Mouse (Mus musculus) left cerebral cortex, adult 2 months (tissue): ENCODE data around the gene Adat2. TPM values are rescaled to one million over a fixed set of nuclear protein-coding genes. Genes with fewer than 3 reads are reported as not detected.

Experiments
- DNase-seq, 2 experiments: peaks; one replicate each; pipeline ENCODE4 v3.0.0; 2021 to 2022; ENCODE audit warnings: low spot score in 2 of 2, mixed read lengths in 1 of 2; ENCODE audit errors: extremely low spot score in 1 of 2
- H3K27ac ChIP-seq: fragments of 200-600 bp; 2 replicates; pipeline ENCODE4 v1.8.1; 2022
- H3K4me3 ChIP-seq: fragments of 200-600 bp; 2 replicates; pipeline ENCODE4 v1.8.1; 2022
- CTCF ChIP-seq: fragments of 200-600 bp; IDR thresholded peaks from 2 replicates; pipeline ENCODE4 v1.8.1; 2022; ENCODE audit warnings: antibody characterized with exemption, mild to moderate bottlenecking, moderate library complexity
- intact Hi-C: fragments of 180-260 bp; cut with DNase I; formaldehyde crosslinking; loops from one replicate; pipeline ENCODE4 v1.15.1; 2025
- total RNA-seq, 2 experiments: library from RNA; stranded (reverse); gene quantifications; 2 replicates each; pipeline ENCODE4 v1.2.3; 2021

Adat2 gene
- total RNA-seq, 2 experiments from 2014 or later, result 7.9 to 8.4 TPM

- intact Hi-C loops, result no loop called here
- TF ChIP-seq CTCF, result no peak
- DNase-seq, result no peak
- Histone ChIP-seq H3K4me3 (no peak overlapping the region), H3K27ac (peak overlapping the region; percentile 8)
Observed at GRCm38 (mm10) chr10:13596866-13597265, 44.2 kb downstream of the Adat2 start.

DNA sequence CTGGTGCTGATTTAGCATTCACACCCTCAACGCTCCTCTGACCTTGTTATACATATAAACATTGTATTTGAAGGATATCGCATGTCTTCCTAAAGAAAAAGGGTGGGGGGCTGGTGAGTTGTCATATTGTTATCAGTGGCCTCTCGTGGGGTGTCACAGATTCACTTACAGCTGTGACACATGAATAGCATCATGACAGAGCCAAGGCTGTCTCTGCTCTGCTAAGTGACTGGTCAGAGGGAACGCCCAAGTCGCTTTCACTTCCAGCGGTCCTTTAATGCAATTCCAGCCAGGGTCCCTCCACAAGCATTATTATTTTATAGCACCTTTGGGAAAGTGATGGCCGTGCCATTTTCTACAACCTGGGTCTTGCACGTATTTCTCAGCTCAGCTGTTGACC, 44.8 kb downstream of the Adat2 start:
- H3K27ac ChIP-seq, result no peak overlapping the region
- intact Hi-C loops, result no loop called here
- TF ChIP-seq CTCF, result no peak

DNA sequence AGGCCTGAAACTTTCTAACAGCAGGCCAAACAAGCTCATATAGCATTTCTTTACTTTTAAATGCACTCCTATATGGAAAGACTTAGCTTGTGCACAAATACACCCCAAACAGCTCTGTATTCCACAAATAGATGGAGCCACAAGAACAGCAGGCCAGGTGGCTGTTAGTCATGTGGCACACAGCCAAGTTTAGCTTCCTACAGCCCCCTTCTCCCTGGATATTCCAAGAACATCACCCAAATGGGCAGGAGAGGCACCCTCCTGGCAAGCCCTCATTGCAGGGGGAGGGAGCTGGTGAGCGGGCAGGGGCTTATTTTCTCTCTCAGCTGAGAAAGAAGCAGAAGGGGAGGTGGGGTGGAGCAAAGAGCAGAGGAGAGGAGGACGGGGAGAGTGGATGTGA, 48.2 kb downstream of the Adat2 start:
- peak; percentile 24 to 59 for DNase-seq
- TF ChIP-seq CTCF, result no peak
- H3K27ac ChIP-seq, result no peak overlapping the region
- intact Hi-C loops, result no loop called here
- no peak overlapping the region for H3K4me3 ChIP-seq

More for the DNA sequence above, 44.8 kb downstream of the Adat2 start:
- H3K4me3 ChIP-seq, result no peak overlapping the region
- no peak for DNase-seq

Other genes with a start within 250 kb of the Adat2 start
- gene Phactr2, start 78.5 kb upstream of the Adat2 start, total RNA-seq, result 10 to 100 TPM; 28.8 to 31.5 TPM
- 10 to 100 TPM; 39.1 to 39.6 TPM for gene Fuca2, start 53.4 kb upstream of the Adat2 start, total RNA-seq
- 10 to 100 TPM; 29.8 to 31.6 TPM for gene Pex3, start 248 bp downstream of the Adat2 start, total RNA-seq